Mouse (Mus musculus) embryonic facial prominence, embryonic 15.5 days (tissue): ENCODE results near the gene Ccdc124. TPM values are rescaled to one million over a fixed set of nuclear protein-coding genes. Genes with fewer than 3 reads are reported as not detected.

Experiments
- ATAC-seq: fragments of 200-750 bp; cut with Nextera tagmentation; 2 replicates; pipeline ENCODE4 v1.8.0; 2017; ENCODE audit warnings: low read depth, moderate TSS enrichment; ENCODE audit not compliant: insufficient number of reproducible peaks, low FRiP score, low TSS enrichment
- H3K27ac ChIP-seq: fragments of 300-500 bp; sonication (generic); replicated peaks from 2 replicates; pipeline ENCODE4 v1.5.1; 2015; ENCODE audit warnings: mild to moderate bottlenecking, inconsistent platforms
- H3K27me3 ChIP-seq: fragments of 300-500 bp; sonication (generic); 2 replicates; pipeline ENCODE4 v1.6.1; 2015; ENCODE audit warnings: inconsistent platforms
- H3K36me3 ChIP-seq: fragments of 300-500 bp; sonication (generic); 2 replicates; pipeline ENCODE4 v1.6.1; 2015; ENCODE audit warnings: mild to moderate bottlenecking, inconsistent platforms
- H3K4me1 ChIP-seq: fragments of 300-500 bp; sonication (generic); 2 replicates; pipeline ENCODE4 v1.6.1; 2015; ENCODE audit warnings: inconsistent platforms
- H3K4me2 ChIP-seq: fragments of 300-500 bp; sonication (generic); replicated peaks from 2 replicates; pipeline ENCODE4 v1.6.1; 2015; ENCODE audit warnings: mild to moderate bottlenecking, inconsistent platforms
- H3K4me3 ChIP-seq: fragments of 300-500 bp; sonication (generic); replicated peaks from 2 replicates; pipeline ENCODE4 v1.5.1; 2015; ENCODE audit warnings: mild to moderate bottlenecking, inconsistent platforms
- H3K9ac ChIP-seq: fragments of 300-500 bp; sonication (generic); 2 replicates; pipeline ENCODE4 v1.6.1; 2015; ENCODE audit warnings: inconsistent platforms
- H3K9me3 ChIP-seq: fragments of 300-500 bp; sonication (generic); replicated peaks from 2 replicates; pipeline ENCODE4 v1.6.1; 2016; ENCODE audit warnings: inconsistent platforms
- WGBS: fragments of 180-500 bp; shearing (Covaris S2); methylation state at CpG from one replicate; pipeline ENCODE4 v1.1.7; 2015; 5-methylcytosine and 5-hydroxymethylcytosine counted together
- polyA plus RNA-seq: library from polyadenylated mRNA; unstranded; fragments of >200 nt; fragmentation: Nextera tagmentation; extraction: Ambion mirVana; gene quantifications from 2 replicates; pipeline ENCODE4 v1.2.1, GENCODE M21; 2015

Ccdc124 gene
- polyA plus RNA-seq, 1 experiment from 2014 or later, result 99.6 TPM

GRCm38 (mm10) chr8:70856028-70856427 is 17.7 kb downstream of the Ccdc124 start:
- no peak overlapping the region for H3K27ac ChIP-seq
- H3K9ac ChIP-seq, result no peak overlapping the region
- H3K4me1 ChIP-seq, result peaks cover 18% of the 10 kb centered on the region
- H3K4me3 ChIP-seq, result 0 out of 2 replicates have a peak overlapping the region, but pooled peaks have one; percentile 57
- H3K27me3 ChIP-seq, result no peaks in the 10 kb centered on the region
- H3K4me2 ChIP-seq, result no peak overlapping the region
- 62% methylated on average over 5 of the region's 5 CpGs for WGBS
- no peaks in the 10 kb centered on the region for H3K9me3 ChIP-seq
- H3K36me3 ChIP-seq, result no peaks in the 10 kb centered on the region
- no peak for ATAC-seq

GRCm38 (mm10) chr8:70853863-70854262 is 19.9 kb downstream of the Ccdc124 start:
- Histone ChIP-seq H3K4me1 (peaks cover 18% of the 10 kb centered on the region), H3K9me3 (no peaks in the 10 kb centered on the region), H3K9ac (no peak overlapping the region), H3K4me3 (no peak overlapping the region), H3K27ac (no peak overlapping the region), H3K27me3 (no peaks in the 10 kb centered on the region; the same call in 1 of the 2 replicates), H3K4me2 (no peak overlapping the region), H3K36me3 (no peaks in the 10 kb centered on the region)
- WGBS, result 85% methylated on average over 2 of the region's 2 CpGs
- ATAC-seq, result no peak

GRCm38 (mm10) chr8:70852595-70853231 is 21.0 kb downstream of the Ccdc124 start:
- WGBS, result 90% methylated on average over 41 of the region's 41 CpGs
- ATAC-seq, result no peak

GRCm38 (mm10) chr8:70851837-70852236 is 21.9 kb downstream of the Ccdc124 start:
- Histone ChIP-seq H3K4me2 (no peak overlapping the region), H3K36me3 (no peaks in the 10 kb centered on the region), H3K9ac (no peak overlapping the region), H3K27ac (no peak overlapping the region), H3K27me3 (no peaks in the 10 kb centered on the region; the same call in 1 of the 2 replicates), H3K9me3 (no peaks in the 10 kb centered on the region), H3K4me1 (peaks cover 8% of the 10 kb centered on the region), H3K4me3 (no peak overlapping the region)
- ATAC-seq, result no peak
- 55% methylated on average over 6 of the region's 6 CpGs for WGBS

More at GRCm38 (mm10) chr8:70852595-70853231, 21.0 kb downstream of the Ccdc124 start:
- Histone ChIP-seq H3K9me3 (no peaks in the 10 kb centered on the region), H3K36me3 (no peaks in the 10 kb centered on the region), H3K9ac (no peak overlapping the region), H3K4me1 (peaks cover 16% of the 10 kb centered on the region), H3K27me3 (no peaks in the 10 kb centered on the region; the same call in 1 of the 2 replicates), H3K4me3 (no peak overlapping the region), H3K4me2 (no peak overlapping the region), H3K27ac (no peak overlapping the region)

- H3K27me3 ChIP-seq, result no peaks in the 10 kb centered on the region; the same call in 1 of the 2 replicates
Observed at GRCm38 (mm10) chr8:70850947-70851346, 22.8 kb downstream of the Ccdc124 start.

GRCm38 (mm10) chr8:70850132-70850845 is 23.4 kb downstream of the Ccdc124 start:
- Histone ChIP-seq H3K36me3 (no peaks in the 10 kb centered on the region), H3K9ac (no peak overlapping the region), H3K27me3 (no peaks in the 10 kb centered on the region; the same call in 1 of the 2 replicates), H3K9me3 (no peaks in the 10 kb centered on the region), H3K27ac (no peak overlapping the region), H3K4me2 (no peak overlapping the region), H3K4me1 (no peaks in the 10 kb centered on the region), H3K4me3 (no peak overlapping the region)
- 77% methylated on average over 7 of the region's 7 CpGs for WGBS
- no peak for ATAC-seq

More at GRCm38 (mm10) chr8:70850947-70851346, 22.8 kb downstream of the Ccdc124 start:
- H3K9ac ChIP-seq, result no peak overlapping the region
- no peak overlapping the region for H3K4me2 ChIP-seq
- H3K27ac ChIP-seq, result no peak overlapping the region
- ATAC-seq, result no peak
- H3K4me1 ChIP-seq, result no peaks in the 10 kb centered on the region
- no peaks in the 10 kb centered on the region for H3K36me3 ChIP-seq
- no peaks in the 10 kb centered on the region for H3K9me3 ChIP-seq
- 92% methylated on average over 4 of the region's 4 CpGs for WGBS
- no peak overlapping the region for H3K4me3 ChIP-seq

- Histone ChIP-seq H3K27me3 (no peaks in the 10 kb centered on the region; the same call in 1 of the 2 replicates), H3K4me3 (no peak overlapping the region), H3K9me3 (no peaks in the 10 kb centered on the region), H3K27ac (no peak overlapping the region), H3K4me2 (no peak overlapping the region), H3K36me3 (no peaks in the 10 kb centered on the region), H3K4me1 (no peaks in the 10 kb centered on the region), H3K9ac (no peak overlapping the region)
- WGBS, result 76% methylated on average over 3 of the region's 3 CpGs
- no peak for ATAC-seq
Observed at GRCm38 (mm10) chr8:70849333-70849990, 24.3 kb downstream of the Ccdc124 start.

- Histone ChIP-seq H3K27me3 (peaks cover 3% of the 10 kb centered on the region; the same call in 1 of the 2 replicates), H3K36me3 (no peaks in the 10 kb centered on the region), H3K9me3 (no peaks in the 10 kb centered on the region), H3K4me2 (no peak overlapping the region), H3K4me1 (no peaks in the 10 kb centered on the region), H3K27ac (no peak overlapping the region), H3K4me3 (no peak overlapping the region), H3K9ac (no peak overlapping the region)
- no peak for ATAC-seq
- WGBS, result 52% methylated on average over 15 of the region's 15 CpGs
Observed at GRCm38 (mm10) chr8:70846371-70847154, 27.2 kb downstream of the Ccdc124 start.

- H3K9me3 ChIP-seq, result no peaks in the 10 kb centered on the region
- no peak overlapping the region for H3K9ac ChIP-seq
- H3K4me1 ChIP-seq, result peaks cover 11% of the 10 kb centered on the region
- no peak for ATAC-seq
- peaks cover 3% of the 10 kb centered on the region; the same call in 1 of the 2 replicates for H3K27me3 ChIP-seq
- WGBS, result 44% methylated on average over 5 of the region's 5 CpGs
- H3K4me3 ChIP-seq, result no peak overlapping the region
- no peaks in the 10 kb centered on the region for H3K36me3 ChIP-seq
- no peak overlapping the region for H3K27ac ChIP-seq
- no peak overlapping the region for H3K4me2 ChIP-seq
Observed at GRCm38 (mm10) chr8:70845108-70845507, 28.6 kb downstream of the Ccdc124 start.

GRCm38 (mm10) chr8:70844523-70844922 is 29.2 kb downstream of the Ccdc124 start:
- Histone ChIP-seq H3K36me3 (no peaks in the 10 kb centered on the region), H3K4me3 (no peak overlapping the region), H3K4me2 (no peak overlapping the region), H3K27ac (no peak overlapping the region), H3K9ac (no peak overlapping the region), H3K4me1 (peaks cover 15% of the 10 kb centered on the region), H3K27me3 (peaks cover 3% of the 10 kb centered on the region; the same call in 1 of the 2 replicates), H3K9me3 (no peaks in the 10 kb centered on the region)
- WGBS, result 1% methylated on average over 6 of the region's 6 CpGs
- no peak for ATAC-seq
